Mouse (Mus musculus) testis, adult 2 months (tissue): Measurements from ENCODE around the gene Ccl24. TPM values are rescaled to one million over a fixed set of nuclear protein-coding genes. Genes with fewer than 3 reads are reported as not detected.
A peak's percentile ranks its signal among the peaks of the same experiment; 100 is the strongest.

Experiments
- H3K27ac ChIP-seq: fragments of 200-500 bp; 2 replicates; pipeline ENCODE4 v1.5.1; 2012; ENCODE audit warnings: low read depth, low read length; ENCODE audit not compliant: control insufficient read depth, insufficient read depth
- H3K27me3 ChIP-seq: fragments of 200-500 bp; 2 replicates; pipeline ENCODE4 v1.6.1; 2012; ENCODE audit warnings: mild to moderate bottlenecking, low read length, moderate library complexity; ENCODE audit not compliant: control insufficient read depth, insufficient read depth
- H3K36me3 ChIP-seq: fragments of 200-500 bp; 2 replicates; pipeline ENCODE4 v1.6.1; 2012; ENCODE audit warnings: mild to moderate bottlenecking, low read length; ENCODE audit not compliant: control insufficient read depth, insufficient read depth
- H3K4me1 ChIP-seq: fragments of 200-500 bp; 2 replicates; pipeline ENCODE4 v1.6.1; 2012; ENCODE audit warnings: low read length; ENCODE audit not compliant: control insufficient read depth, insufficient read depth
- H3K4me3 ChIP-seq: fragments of 200-500 bp; 2 replicates; pipeline ENCODE4 v1.5.1; 2012; ENCODE audit warnings: low read depth, mild to moderate bottlenecking, low read length, moderate library complexity, mixed read lengths; ENCODE audit not compliant: control insufficient read depth
- CTCF ChIP-seq: fragments of 200-500 bp; IDR thresholded peaks from 2 replicates; pipeline ENCODE4 v1.5.1; 2012; ENCODE audit warnings: low read depth, mild to moderate bottlenecking, inconsistent platforms, low read length, moderate library complexity; ENCODE audit not compliant: control insufficient read depth, insufficient read depth, insufficient replicate concordance
- POLR2A ChIP-seq: fragments of 200-500 bp; IDR thresholded peaks from 2 replicates; pipeline ENCODE4 v1.6.1; 2012; ENCODE audit warnings: low read depth, mild to moderate bottlenecking, inconsistent platforms, low read length, moderate library complexity; ENCODE audit not compliant: control insufficient read depth
- polyA plus RNA-seq: library from polyadenylated mRNA; depleted of rRNA; stranded (reverse); fragments of >200 nt; gene quantifications from 2 replicates; pipeline ENCODE4 v1.2.3, GENCODE M21; 2012

Ccl24 gene
- polyA plus RNA-seq, 1 experiment: 0.15 TPM

- H3K27ac ChIP-seq: no peak within 1 kb of the TSS; the same call in 1 of the 2 replicates
Observed at GRCm38 (mm10) chr5:135544865-135545797, 27.7 kb downstream of the Ccl24 start, which contains the start of gene Hip1. Hip1 (minus strand) TSS chr5:135545120.

DNA sequence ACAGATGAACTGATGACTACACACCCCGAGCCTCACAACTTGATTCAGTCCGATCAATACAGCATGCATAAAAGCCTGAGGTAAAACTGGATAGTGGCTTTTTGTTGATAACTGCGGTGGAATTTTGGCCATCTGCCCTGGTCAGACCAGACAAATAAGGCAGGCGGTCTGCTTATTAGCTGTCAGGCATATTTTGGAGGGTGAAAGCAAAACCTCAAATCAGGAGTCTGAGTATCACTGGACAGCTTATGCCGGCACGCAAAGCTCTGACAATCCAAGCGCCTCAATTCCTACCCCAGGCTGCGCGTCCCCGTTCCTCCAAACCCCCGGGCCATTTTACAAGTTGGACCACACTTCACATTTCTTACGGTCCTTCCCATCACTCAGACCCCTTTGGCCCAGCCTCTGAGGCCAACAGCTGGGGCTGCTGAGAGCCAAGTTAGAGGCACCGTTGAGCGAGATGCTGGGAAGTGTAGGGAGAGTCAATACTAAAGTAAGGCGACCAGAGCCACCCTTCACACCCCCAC is 28.8 kb downstream of the Ccl24 start:
- Histone ChIP-seq H3K36me3 (no peaks in the 10 kb centered on the region), H3K27me3 (no peaks in the 10 kb centered on the region), H3K27ac (no peak overlapping the region; the same call in 1 of the 2 replicates), H3K4me3 (peak overlapping the region; percentile 88), H3K4me1 (peaks cover 10% of the 10 kb centered on the region)
- TF ChIP-seq POLR2A: no peak
- TF ChIP-seq CTCF: no peak

More at GRCm38 (mm10) chr5:135544865-135545797, 27.7 kb downstream of the Ccl24 start, which contains the start of gene Hip1:
- Histone ChIP-seq H3K36me3 (no peaks in the 10 kb centered on the region), H3K27me3 (no peaks in the 10 kb centered on the region), H3K4me1 (peaks cover 10% of the 10 kb centered on the region), H3K4me3 (peak within 1 kb of the TSS; percentile 88)
- TF ChIP-seq CTCF (peak; percentile 30; the same call in 1 of the 2 replicates), POLR2A (0 out of 2 replicates have a peak, but pooled peaks have one; percentile 20)

DNA sequence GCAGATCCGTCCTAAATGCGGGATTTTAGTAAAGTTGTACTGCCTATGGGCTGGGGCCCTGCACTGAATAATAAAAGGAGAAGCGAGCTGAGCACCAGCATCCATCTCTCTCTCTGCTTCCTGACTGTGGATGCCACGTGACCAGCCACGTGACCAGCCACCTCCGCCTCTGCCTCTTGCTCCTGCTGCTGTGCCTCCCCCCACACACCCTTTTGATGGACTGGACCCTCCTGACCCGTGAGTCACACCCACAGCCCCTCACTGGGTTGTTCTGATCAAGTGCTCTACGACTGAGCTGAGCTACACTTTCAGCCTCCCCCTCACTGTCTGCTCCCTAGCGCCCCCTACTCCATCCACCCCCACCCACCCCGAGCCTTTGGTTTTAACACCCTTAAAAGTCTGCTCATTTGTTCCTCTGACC is 35.0 kb downstream of the Ccl24 start:
- Histone ChIP-seq H3K36me3 (no peaks in the 10 kb centered on the region), H3K27me3 (no peaks in the 10 kb centered on the region), H3K4me3 (no peak overlapping the region; the same call in 1 of the 2 replicates), H3K27ac (no peak overlapping the region), H3K4me1 (peaks cover 5% of the 10 kb centered on the region)
- TF ChIP-seq CTCF (no peak), POLR2A (no peak)

GRCm38 (mm10) chr5:135537326-135537725 is 35.5 kb downstream of the Ccl24 start:
- Histone ChIP-seq H3K36me3 (no peaks in the 10 kb centered on the region), H3K27ac (no peak overlapping the region), H3K4me3 (no peak overlapping the region), H3K4me1 (peaks cover 5% of the 10 kb centered on the region), H3K27me3 (no peaks in the 10 kb centered on the region)
- TF ChIP-seq POLR2A: no peak
- TF ChIP-seq CTCF: no peak

DNA sequence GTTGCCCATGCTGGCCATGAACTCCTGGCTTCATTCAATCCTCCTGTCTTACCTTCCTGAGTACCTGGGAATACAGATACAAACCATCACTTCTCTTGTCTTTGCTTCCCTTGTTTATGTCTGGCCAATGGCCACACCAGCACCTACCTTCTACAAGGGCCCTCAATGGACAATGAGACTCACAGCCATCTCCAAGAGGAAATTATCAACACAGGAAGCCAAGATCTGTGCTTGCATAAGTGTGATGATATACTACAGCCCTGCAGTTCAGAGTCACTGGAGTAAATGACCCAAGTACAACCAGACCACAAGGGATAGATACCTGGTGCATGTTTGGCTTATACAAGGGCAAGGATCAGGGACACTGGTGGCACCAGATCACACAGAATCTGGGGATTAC is 37.0 kb downstream of the Ccl24 start:
- H3K4me1 ChIP-seq: peaks cover 5% of the 10 kb centered on the region
- no peak overlapping the region for H3K27ac ChIP-seq
- H3K27me3 ChIP-seq: no peaks in the 10 kb centered on the region
- no peaks in the 10 kb centered on the region for H3K36me3 ChIP-seq
- H3K4me3 ChIP-seq: no peak overlapping the region
- TF ChIP-seq CTCF: no peak
- TF ChIP-seq POLR2A: no peak

DNA sequence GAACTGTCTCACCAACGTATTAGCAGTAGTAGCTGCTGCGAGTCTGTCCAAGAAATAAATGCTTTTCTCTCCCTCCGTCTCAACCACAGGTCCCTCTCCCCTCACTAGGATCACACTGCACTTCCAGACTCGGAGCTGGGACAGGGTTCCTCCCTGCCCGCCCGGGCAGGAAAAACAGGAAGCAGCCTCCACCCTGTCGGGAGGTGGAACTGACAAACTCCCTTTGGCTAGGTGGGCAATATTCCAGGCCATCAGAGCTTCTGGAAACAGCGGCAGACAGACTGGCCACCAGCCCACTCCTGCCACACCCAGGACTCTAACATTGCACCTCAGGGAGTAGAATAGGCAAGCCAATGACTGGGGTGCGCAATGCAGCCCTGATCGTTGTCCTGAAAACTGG is 39.4 kb downstream of the Ccl24 start:
- H3K4me3 ChIP-seq: no peak overlapping the region
- no peaks in the 10 kb centered on the region for H3K27me3 ChIP-seq
- no peaks in the 10 kb centered on the region for H3K36me3 ChIP-seq
- no peak overlapping the region for H3K27ac ChIP-seq
- H3K4me1 ChIP-seq: peaks cover 5% of the 10 kb centered on the region
- no peak for TF ChIP-seq POLR2A
- TF ChIP-seq CTCF: no peak

DNA sequence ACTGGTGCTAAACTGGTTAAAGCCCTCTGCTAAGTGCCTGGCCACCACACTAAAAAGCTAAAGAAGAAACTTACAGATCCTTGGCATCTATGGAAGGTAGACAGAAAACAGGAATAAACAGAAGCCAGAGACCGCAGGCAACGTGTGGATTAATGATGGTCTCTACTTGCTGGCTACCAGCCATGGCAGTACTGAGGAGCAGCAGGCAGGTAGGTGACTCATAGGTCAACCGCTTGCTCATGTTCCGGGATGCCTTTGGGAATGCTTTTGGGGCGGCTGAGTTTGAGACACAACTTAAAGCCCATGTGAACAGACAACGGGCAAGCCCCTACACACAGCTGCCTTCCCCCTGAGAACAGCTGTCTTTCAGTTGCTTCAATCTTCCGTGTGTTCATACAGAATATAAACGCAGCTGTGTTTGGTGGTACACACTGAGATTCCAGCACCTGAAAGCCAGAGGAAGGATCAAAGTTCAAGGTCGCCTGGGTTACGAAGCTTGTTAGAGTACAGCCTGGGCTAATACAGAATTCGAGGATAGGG is 41.5 kb downstream of the Ccl24 start:
- Histone ChIP-seq H3K27ac (no peak overlapping the region), H3K36me3 (no peaks in the 10 kb centered on the region), H3K4me1 (no peaks in the 10 kb centered on the region), H3K27me3 (no peaks in the 10 kb centered on the region), H3K4me3 (no peak overlapping the region)
- TF ChIP-seq POLR2A (no peak), CTCF (no peak)
